Mouse (Mus musculus) liver, adult 2 months (tissue): ENCODE measurements at regions not wholly inside any gene's neighbourhood (a gene's known extent, or its start where the extent isn't known, plus 50 kb on each side); places are given as distances from the start of the nearest gene placed in this dataset.
A peak's percentile ranks its signal among the peaks of the same experiment; 100 is the strongest.

Source experiments
- DNase-seq: peaks from one replicate; pipeline ENCODE4 v3.0.0-alpha.2; 2011; ENCODE audit warnings: low read depth, low spot score; ENCODE audit errors: extremely low read depth
- H3K27ac ChIP-seq: fragments of 200-500 bp; replicated peaks from 2 replicates; pipeline ENCODE4 v1.5.1; 2012; ENCODE audit warnings: low read depth, mild to moderate bottlenecking, control low read depth, inconsistent platforms, low read length; ENCODE audit not compliant: insufficient read depth
- H3K27me3 ChIP-seq: fragments of 200-500 bp; 2 replicates; pipeline ENCODE4 v1.6.1; 2012; ENCODE audit warnings: mild to moderate bottlenecking, moderate library complexity, low read length, inconsistent platforms; ENCODE audit not compliant: control insufficient read depth, insufficient read depth
- H3K36me3 ChIP-seq: fragments of 200-500 bp; 2 replicates; pipeline ENCODE4 v1.6.1; 2012; ENCODE audit warnings: low read length, inconsistent platforms; ENCODE audit not compliant: control insufficient read depth, insufficient read depth
- H3K4me1 ChIP-seq: fragments of 200-500 bp; 2 replicates; pipeline ENCODE4 v1.6.1; 2011; ENCODE audit warnings: low read length; ENCODE audit not compliant: control insufficient read depth, insufficient read depth
- H3K4me3 ChIP-seq: fragments of 200-500 bp; 2 replicates; pipeline ENCODE4 v1.5.1; 2011; ENCODE audit warnings: low read depth, mild to moderate bottlenecking, control low read depth, low read length, moderate library complexity; ENCODE audit not compliant: insufficient read depth
- H3K79me2 ChIP-seq: fragments of 200-500 bp; 2 replicates; pipeline ENCODE4 v1.6.1; 2012; ENCODE audit warnings: inconsistent platforms, mild to moderate bottlenecking, low read length, moderate library complexity; ENCODE audit not compliant: control insufficient read depth, insufficient read depth
- H3K9ac ChIP-seq: fragments of 200-500 bp; 2 replicates; pipeline ENCODE4 v1.6.1; 2012; ENCODE audit warnings: low read depth, mild to moderate bottlenecking, control low read depth, inconsistent platforms, low read length
- CTCF ChIP-seq: fragments of 200-500 bp; IDR thresholded peaks from 2 replicates; pipeline ENCODE4 v1.5.1; 2011; ENCODE audit warnings: low read depth, low read length, control low read depth
- POLR2A ChIP-seq: fragments of 200-500 bp; IDR thresholded peaks from 2 replicates; pipeline ENCODE4 v1.6.1; 2011; ENCODE audit warnings: low read length, control low read depth; ENCODE audit not compliant: insufficient read depth; ENCODE audit errors: extremely low read depth
- WGBS: fragments of 180-500 bp; shearing (Covaris S2); methylation state at CpG from one replicate; pipeline ENCODE4 v1.1.7; 2018; 5-methylcytosine and 5-hydroxymethylcytosine counted together

DNA sequence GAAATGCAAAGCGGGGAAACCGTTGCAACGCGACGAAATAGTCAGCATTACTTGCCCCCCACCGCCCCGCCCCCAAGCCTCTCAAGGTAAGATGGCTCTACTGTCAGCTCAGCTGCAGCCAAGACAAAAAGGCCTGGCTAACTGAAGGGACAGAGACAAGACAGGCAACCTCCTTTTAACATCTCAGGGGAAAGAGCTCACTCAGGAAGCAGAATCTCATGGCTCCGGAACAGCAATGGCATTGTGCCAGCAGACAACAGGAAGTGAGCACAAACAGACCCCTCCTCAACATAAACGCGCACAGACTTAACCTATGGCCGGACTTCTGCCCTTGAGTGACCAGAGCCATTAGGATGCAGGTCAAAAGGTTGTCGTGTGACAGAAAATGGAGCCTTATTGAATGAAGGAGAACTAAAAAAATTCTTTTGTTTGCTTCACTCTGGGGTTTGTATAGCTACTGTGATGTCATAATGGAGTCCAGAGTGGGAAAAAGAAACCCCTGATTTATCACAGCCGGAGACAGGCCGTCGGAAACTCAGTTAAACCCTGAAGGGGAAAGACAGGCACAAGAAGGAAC lies 241.0 kb downstream of the Ndfip2 start:
- no peak overlapping the region for H3K27ac ChIP-seq
- no peaks in the 10 kb centered on the region for H3K79me2 ChIP-seq
- H3K36me3 ChIP-seq, result no peaks in the 10 kb centered on the region
- WGBS, result 41% methylated on average over 15 of the region's 15 CpGs
- H3K4me3 ChIP-seq, result no peak overlapping the region
- no peak overlapping the region for H3K9ac ChIP-seq
- no peaks in the 10 kb centered on the region for H3K4me1 ChIP-seq
- peaks cover 3% of the 10 kb centered on the region; the same call in 1 of the 2 replicates for H3K27me3 ChIP-seq
- no peak for DNase-seq
- TF ChIP-seq CTCF (no peak), POLR2A (no peak)

- Histone ChIP-seq H3K79me2 (no peaks in the 10 kb centered on the region), H3K4me1 (no peaks in the 10 kb centered on the region), H3K27me3 (peaks cover 3% of the 10 kb centered on the region; the same call in 1 of the 2 replicates), H3K9ac (no peak overlapping the region), H3K36me3 (no peaks in the 10 kb centered on the region), H3K27ac (no peak overlapping the region), H3K4me3 (no peak overlapping the region)
- no peak for DNase-seq
- TF ChIP-seq CTCF (no peak), POLR2A (no peak)
- 77% methylated on average over 10 of the region's 10 CpGs for WGBS
These were observed 240.0 kb downstream of the Ndfip2 start for GRCm38 (mm10) chr14:105498155-105498906.

DNA sequence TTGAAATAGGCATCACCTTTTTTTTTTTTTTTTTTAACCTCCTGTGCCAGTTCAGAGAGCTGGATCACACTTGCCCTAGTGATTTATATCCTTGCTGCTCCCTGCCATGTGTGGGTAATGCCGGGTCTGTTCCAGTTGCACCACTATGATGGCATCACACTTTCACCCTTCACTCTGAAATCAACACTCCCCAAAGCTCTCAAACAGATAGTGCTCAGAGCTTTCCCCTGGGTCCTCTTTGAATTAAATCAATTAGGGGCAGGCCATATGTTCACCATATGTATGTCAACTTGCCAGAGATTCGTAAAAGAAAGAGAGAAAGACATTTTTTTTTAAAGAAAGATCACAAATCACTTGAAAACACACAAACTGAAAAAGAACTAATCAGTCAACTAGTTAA lies 236.8 kb downstream of the Ndfip2 start:
- 78% methylated on average over 2 of the region's 2 CpGs for WGBS
- Histone ChIP-seq H3K9ac (no peak overlapping the region), H3K27me3 (no peaks in the 10 kb centered on the region), H3K27ac (no peak overlapping the region), H3K79me2 (no peaks in the 10 kb centered on the region), H3K4me3 (no peak overlapping the region), H3K4me1 (no peaks in the 10 kb centered on the region), H3K36me3 (no peaks in the 10 kb centered on the region)
- no peak for DNase-seq
- TF ChIP-seq CTCF (no peak), POLR2A (no peak)

- no peaks in the 10 kb centered on the region for H3K36me3 ChIP-seq
- H3K9ac ChIP-seq, result no peak overlapping the region
- DNase-seq, result no peak
- no peak overlapping the region for H3K4me3 ChIP-seq
- no peaks in the 10 kb centered on the region for H3K27me3 ChIP-seq
- H3K4me1 ChIP-seq, result no peaks in the 10 kb centered on the region
- TF ChIP-seq CTCF (no peak), POLR2A (no peak)
- no peaks in the 10 kb centered on the region for H3K79me2 ChIP-seq
- WGBS, result 33% methylated on average over 3 of the region's 3 CpGs
- no peak overlapping the region for H3K27ac ChIP-seq
These were observed 236.0 kb downstream of the Ndfip2 start for GRCm38 (mm10) chr14:105494415-105494814.

GRCm38 (mm10) chr14:105490158-105490557 lies 231.8 kb downstream of the Ndfip2 start:
- 52% methylated on average over 3 of the region's 3 CpGs for WGBS
- Histone ChIP-seq H3K4me3 (no peak overlapping the region), H3K79me2 (no peaks in the 10 kb centered on the region), H3K27me3 (no peaks in the 10 kb centered on the region), H3K27ac (no peak overlapping the region), H3K9ac (no peak overlapping the region), H3K4me1 (no peaks in the 10 kb centered on the region), H3K36me3 (no peaks in the 10 kb centered on the region)
- no peak for DNase-seq
- TF ChIP-seq CTCF (no peak), POLR2A (no peak)

- WGBS, result 30% methylated on average over 21 of the region's 21 CpGs
- no peak overlapping the region for H3K27ac ChIP-seq
- TF ChIP-seq CTCF, result no peak
- DNase-seq, result no peak
- no peaks in the 10 kb centered on the region for H3K27me3 ChIP-seq
- no peaks in the 10 kb centered on the region for H3K36me3 ChIP-seq
- no peaks in the 10 kb centered on the region for H3K79me2 ChIP-seq
- peak overlapping the region; percentile 15; the same call in 1 of the 2 replicates for H3K9ac ChIP-seq
- H3K4me1 ChIP-seq, result 0 out of 2 replicates have a peak, but pooled peaks cover 2% of the 10 kb centered on the region
- peak overlapping the region; percentile 2; the same call in 1 of the 2 replicates for H3K4me3 ChIP-seq
These were observed 225.1 kb downstream of the Ndfip2 start for GRCm38 (mm10) chr14:105483352-105484083.
